Mouse (Mus musculus) heart, adult 11 months (tissue): ENCODE results near the gene Rpp25.
A peak's percentile ranks its signal among the peaks of the same experiment; 100 is the strongest.

Source experiments
- DNase-seq: peaks from one replicate; pipeline ENCODE4 v3.0.0; 2022

The Rpp25 gene

GRCm38 (mm10) chr9:57503622-57504380 lies at the start of gene Rpp25:
Rpp25 (plus strand) TSS chr9:57504026.
- peak; percentile 98 for DNase-seq

DNA sequence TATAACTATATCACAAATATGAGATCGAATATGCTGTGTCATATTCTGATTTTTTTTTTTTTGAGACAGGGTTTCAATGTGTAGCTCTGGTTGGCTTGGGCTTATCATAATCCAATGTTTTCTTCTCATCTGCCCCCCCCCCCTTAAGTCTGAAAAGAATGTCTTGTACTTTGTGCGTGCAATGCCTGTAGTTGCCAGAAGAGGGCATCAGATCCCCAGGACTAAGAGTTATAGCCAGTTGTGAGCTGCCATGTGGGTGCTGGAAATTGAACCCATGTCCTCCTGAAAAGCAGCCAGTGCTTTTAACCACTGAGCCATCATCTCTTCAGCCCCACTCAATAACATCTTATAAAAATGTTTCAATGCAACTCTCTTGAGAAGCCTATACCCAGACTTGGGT lies 44.1 kb upstream of the Rpp25 start:
- DNase-seq = no peak

- no peak for DNase-seq
Measured at GRCm38 (mm10) chr9:57462866-57463265, 41.0 kb upstream of the Rpp25 start.

DNA sequence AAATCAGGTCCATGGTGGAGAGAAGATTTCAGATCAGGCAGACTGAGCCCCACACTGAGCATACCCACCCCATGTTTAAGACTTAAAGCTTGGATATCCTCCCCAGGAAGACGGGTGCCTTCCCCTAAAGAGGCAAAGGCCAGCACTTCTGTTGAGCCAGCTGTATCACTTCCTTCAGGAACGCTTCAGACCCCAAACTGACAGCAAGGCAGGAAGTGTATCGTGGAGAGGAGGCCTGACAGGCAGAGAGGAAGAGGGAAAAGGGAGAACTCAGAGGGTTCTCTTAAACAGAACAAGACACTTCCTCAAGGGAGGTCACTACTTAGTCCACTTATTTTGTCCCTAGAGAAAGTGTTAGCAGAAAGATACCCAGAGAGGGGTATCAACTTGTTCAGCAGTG lies 37.7 kb upstream of the Rpp25 start:
- DNase-seq = peak; percentile 94

DNA sequence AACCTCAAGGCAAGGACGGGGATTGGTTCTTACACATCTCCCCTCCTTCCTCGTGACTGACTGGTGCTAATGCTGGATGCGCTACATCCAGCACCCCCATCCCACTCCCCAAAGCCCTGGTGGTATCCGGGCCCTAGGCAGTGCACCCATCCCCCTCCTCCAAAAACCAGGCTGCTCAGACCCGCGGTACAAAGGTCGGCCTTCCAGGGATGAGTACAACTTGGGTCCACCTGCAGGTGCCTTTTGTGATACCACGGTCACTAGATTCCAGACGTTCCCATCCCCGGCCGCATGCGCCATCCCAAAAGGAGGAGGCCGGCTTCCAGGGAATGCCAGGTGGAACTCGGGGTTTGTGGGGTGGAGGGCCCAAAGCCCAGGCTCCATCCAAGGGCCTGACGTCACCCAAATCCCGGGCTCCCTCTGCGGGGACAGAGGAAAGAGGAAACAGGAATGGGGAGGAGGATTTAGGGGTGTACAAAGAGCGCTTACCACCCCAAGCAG lies 36.5 kb upstream of the Rpp25 start:
- no peak for DNase-seq

DNA sequence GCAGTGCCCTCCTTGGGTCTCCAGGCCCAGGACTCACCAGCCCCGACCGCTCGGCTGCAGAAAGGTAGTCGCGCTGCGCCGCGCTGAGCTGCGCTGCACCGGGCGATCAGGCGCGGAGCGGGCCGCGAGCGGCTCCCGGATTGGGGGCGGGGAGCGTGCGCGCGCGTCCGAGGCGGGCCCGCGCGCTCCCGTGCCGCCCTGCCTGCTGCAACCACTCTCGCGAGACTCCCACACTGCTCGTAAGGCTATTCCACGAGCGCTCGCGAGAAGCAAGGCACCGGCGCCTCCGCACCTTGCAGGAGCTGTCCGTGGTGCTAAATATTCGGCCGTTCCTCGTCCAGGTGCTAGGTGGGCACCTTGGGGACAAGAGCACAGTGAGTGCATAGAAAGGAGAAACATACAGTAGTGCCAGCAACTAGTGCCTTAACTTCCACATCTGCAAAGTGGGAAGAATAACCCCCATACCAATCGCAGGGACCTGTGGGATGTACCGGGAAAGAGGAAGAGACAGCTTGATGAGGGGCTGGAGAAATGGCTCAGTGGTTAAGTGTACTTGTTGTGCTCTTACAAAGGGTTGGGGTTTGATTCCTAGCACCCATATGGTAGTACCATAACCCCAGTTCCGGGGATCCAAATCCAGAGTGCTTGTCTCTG lies 35.8 kb upstream of the Rpp25 start, which contains the start of gene Scamp5:
TSS of gene Scamp5 (minus strand) at position 165 of the 654 bp plus-strand sequence.
- peak; percentile 99 for DNase-seq

- no peak for DNase-seq
Measured at GRCm38 (mm10) chr9:57468914-57469313, 34.9 kb upstream of the Rpp25 start.

DNA sequence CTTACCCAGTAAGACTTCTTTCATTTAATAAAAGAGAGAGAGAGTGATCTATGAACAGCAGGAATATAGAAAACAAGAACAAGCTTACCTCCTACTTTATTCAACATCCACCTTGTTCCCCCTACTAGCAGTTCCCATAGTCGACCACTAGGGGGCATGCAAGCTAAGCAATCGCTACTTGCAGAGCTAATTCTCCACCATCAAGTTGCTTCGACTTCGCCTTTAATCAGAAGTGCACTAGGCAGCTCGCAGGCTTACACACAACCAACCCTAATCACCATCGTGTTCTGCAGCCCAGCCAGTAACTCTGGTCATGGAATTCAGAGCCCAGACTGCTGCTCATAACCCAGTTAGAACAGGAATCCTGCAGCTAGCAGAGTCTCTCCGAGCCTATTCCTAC lies 18.1 kb upstream of the Rpp25 start:
- peak; percentile 92 for DNase-seq

DNA sequence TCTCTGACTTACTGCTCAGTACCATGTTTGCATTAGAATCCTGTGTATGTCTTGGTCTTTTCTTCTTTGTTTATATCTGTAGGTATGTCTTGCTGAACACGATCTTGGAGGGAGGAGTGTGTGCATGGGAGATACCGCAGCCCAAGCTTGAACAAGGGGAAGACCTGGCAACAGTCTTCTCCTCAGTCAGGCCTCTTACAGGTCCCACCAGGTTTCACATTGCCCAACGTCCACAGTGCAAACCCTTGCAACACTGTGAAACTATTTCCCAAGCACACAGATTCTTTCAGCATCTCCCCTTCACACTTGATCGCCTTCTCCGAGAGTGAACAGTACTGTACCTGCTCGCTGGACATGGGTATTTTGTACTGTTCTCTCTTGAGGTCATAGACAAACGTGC lies 16.0 kb upstream of the Rpp25 start:
- no peak for DNase-seq

- no peak for DNase-seq
Measured at GRCm38 (mm10) chr9:57493532-57493931, 10.3 kb upstream of the Rpp25 start.

DNA sequence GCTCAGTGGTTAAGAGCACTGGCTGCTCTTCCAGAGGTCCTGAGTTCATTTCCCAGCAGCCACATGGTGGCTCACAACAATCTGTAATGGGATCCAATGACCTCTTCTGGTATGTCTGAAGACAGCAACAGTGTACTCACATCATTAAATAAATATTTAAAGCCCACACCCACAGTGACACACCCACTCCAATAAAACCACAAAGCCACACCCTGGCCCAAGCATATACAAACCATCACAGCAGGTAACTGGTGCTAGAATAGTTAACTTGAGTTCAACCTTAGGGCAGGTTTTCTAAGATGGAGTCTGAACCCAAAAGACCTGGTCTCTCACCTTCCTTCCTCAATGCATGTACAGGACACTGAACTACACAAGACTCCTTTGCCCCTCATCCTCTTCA lies 8.9 kb upstream of the Rpp25 start:
- DNase-seq = no peak

GRCm38 (mm10) chr9:57497236-57497635 lies 6.6 kb upstream of the Rpp25 start:
- DNase-seq = no peak

- DNase-seq = no peak
Measured at GRCm38 (mm10) chr9:57498536-57498935, 5.3 kb upstream of the Rpp25 start.

GRCm38 (mm10) chr9:57501452-57501851 lies 2.4 kb upstream of the Rpp25 start:
- no peak for DNase-seq

DNA sequence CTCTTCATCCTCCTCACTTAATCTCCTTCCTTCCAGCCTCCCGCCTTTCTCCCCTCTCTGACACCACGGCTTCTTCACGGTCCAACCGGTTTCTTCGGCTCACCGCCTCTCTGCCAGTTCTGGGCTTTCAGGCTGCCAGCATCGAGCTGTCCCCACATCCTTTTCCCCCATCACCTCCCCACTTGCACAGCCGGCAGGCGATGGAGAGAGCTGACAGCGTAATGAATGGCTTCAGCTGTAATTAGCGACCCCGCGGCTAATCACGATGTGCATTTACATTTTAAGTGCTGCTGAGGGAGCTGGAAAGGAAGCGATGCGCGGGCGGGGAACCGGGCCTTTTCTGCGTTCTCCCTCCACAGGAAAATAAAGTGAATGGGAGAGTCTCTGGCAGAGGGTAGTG lies 2.0 kb upstream of the Rpp25 start:
- DNase-seq = peak; percentile 87

DNA sequence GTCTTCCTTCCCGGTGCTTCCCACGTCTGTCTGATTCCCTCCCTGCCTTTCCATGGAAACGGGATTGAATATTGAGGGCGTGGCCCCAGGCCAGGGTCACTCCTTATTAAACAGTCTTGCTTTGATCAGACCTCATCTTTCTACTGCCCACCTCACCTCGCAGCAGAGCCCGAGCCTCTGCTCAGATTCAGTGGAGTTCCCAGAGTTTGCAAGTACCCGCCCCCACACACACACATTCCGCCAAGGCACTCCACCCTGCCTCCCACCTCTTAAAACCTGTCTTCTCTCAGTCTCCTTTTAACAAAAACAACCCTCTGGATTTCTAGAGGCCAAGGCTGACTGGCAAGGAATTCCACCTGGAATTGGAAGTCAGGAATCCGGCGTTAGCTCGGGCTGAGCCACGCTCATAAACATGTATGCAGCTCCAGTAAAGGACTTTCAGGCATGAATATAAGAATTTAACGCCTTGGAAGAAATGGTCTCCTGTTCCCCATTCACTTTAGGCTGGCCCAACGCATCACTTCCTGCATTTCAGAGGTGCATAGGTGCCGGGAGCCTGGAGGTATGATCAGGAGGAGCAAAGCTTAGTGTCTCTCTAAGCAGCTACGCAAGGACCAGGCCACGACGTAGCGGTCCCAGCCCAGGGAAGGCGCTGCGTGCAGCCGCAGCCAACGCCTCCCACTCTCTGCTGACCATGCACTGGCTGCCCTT lies 760 bp upstream of the Rpp25 start:
- peak; percentile 92 for DNase-seq

GRCm38 (mm10) chr9:57504381-57504700 lies 515 bp downstream of the Rpp25 start:
- peak; percentile 96 for DNase-seq

GRCm38 (mm10) chr9:57504891-57505290 lies 1.1 kb downstream of the Rpp25 start:
- no peak for DNase-seq

- DNase-seq = peak; percentile 98
Measured at GRCm38 (mm10) chr9:57505700-57506099, 1.9 kb downstream of the Rpp25 start.

GRCm38 (mm10) chr9:57510577-57510976 lies 6.8 kb downstream of the Rpp25 start:
- no peak for DNase-seq

DNA sequence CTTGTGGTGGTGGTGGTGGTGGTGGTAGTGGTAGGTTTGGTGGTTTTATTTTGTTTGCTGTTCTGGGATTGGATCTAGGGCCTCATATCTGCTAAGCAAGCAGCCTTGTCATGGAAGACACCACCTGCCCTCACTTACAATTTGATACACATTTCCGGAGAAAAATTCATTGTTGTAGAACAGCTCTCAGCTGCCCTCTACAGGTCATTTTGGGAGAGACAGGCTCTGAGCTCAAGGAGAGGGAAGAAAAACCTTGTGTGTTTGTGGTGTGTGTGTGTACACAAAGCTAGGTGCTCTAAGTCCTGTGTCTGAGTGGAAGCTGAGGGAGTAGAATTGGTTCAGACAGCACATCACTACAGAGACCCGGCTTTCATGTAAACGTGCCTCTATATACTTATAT lies 13.3 kb downstream of the Rpp25 start:
- peak; percentile 86 for DNase-seq

- no peak for DNase-seq
Measured at GRCm38 (mm10) chr9:57520375-57521055, 16.7 kb downstream of the Rpp25 start.
